Mouse (Mus musculus): ENCODE results near the gene Prkar2b. TPM values are rescaled to one million over a fixed set of nuclear protein-coding genes. Genes with fewer than 3 reads are reported as not detected.

Prkar2b gene
- polyA plus RNA-seq, 1 experiment from 2014 or later = 13.8 TPM

DNA sequence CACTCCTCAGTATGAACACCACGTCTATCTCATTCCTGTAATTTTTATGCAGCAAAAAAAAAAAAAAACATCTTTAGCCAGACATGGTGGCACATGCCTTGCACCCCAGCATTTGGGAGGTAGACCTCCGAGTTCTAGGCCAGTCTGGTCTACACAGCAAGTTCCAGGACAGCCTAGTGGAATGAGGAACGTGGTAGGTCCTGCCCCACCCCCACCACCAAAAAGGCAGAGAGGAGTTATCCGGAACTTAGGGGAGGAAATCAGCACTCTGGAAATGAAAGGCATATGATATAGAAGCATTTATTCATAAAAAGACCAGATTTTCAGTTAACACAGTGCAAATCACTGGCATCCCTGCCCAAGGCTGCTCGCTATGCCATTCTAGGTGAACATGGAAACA, 52.4 kb downstream of the Prkar2b start:
- H3K9me3 ChIP-seq (replicated peaks; ENCODE audit: low read length) = no peaks in the 10 kb centered on the region
- no peaks in the 10 kb centered on the region for H3K4me1 ChIP-seq (replicated peaks; ENCODE audit: insufficient read depth, low read length)
- no peak for DNase-seq (ENCODE audit: low spot score)
- H3K9ac ChIP-seq (ENCODE audit: low read depth, low read length) = no peak overlapping the region
- 85% methylated on average over 5 of the region's 5 CpGs for WGBS
- no peak for ATAC-seq (replicated peaks; ENCODE audit: low FRiP score, low read depth)
- no peak overlapping the region for H3K27ac ChIP-seq
- no peak for TF ChIP-seq CTCF (IDR thresholded peaks at IDR 0.05; ENCODE audit: low read depth)
- no peak overlapping the region for H3K4me3 ChIP-seq (replicated peaks; ENCODE audit: low read depth, low read length)
- no peak overlapping the region for H3K4me2 ChIP-seq (ENCODE audit: low read length)
- H3K27me3 ChIP-seq (ENCODE audit: insufficient read depth, low read length) = no peaks in the 10 kb centered on the region
- H3K36me3 ChIP-seq (ENCODE audit: insufficient read depth, low read length) = no peaks in the 10 kb centered on the region

GRCm38 (mm10) chr12:32007646-32008045, 53.5 kb downstream of the Prkar2b start:
- ATAC-seq (replicated peaks; ENCODE audit: low FRiP score, low read depth) (no peak), DNase-seq (ENCODE audit: low spot score) (no peak)
- no peak overlapping the region for H3K27ac ChIP-seq
- H3K36me3 ChIP-seq (ENCODE audit: insufficient read depth, low read length) = no peaks in the 10 kb centered on the region
- H3K9ac ChIP-seq (ENCODE audit: low read depth, low read length) = no peak overlapping the region
- no peaks in the 10 kb centered on the region for H3K27me3 ChIP-seq (ENCODE audit: insufficient read depth, low read length)
- no peak overlapping the region for H3K4me3 ChIP-seq (replicated peaks; ENCODE audit: low read depth, low read length)
- H3K4me2 ChIP-seq (ENCODE audit: low read length) = no peak overlapping the region
- TF ChIP-seq CTCF (IDR thresholded peaks at IDR 0.05; ENCODE audit: low read depth) = no peak
- H3K4me1 ChIP-seq (replicated peaks; ENCODE audit: insufficient read depth, low read length) = no peaks in the 10 kb centered on the region
- H3K9me3 ChIP-seq (replicated peaks; ENCODE audit: low read length) = no peaks in the 10 kb centered on the region
- 87% methylated on average over 4 of the region's 4 CpGs for WGBS

DNA sequence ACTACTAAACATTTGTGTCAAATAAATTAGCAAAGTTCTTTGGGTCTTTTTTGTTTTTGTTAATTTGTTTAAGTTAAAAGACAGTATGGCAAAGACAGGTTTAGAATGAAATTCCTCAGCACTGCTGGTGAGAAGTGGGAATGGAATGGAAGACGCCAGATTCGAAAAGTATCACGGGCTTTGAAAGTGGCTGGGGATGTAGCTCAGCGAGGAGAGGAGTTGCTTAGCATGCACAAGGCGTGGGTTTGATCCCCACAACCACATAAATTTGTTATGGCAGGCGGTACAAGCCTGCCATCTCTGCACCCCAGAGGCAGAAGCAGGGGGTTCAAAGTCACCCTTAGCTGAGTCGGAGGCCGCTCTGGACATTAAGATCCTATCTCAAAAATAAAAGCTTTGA, 54.1 kb downstream of the Prkar2b start:
- H3K36me3 ChIP-seq (ENCODE audit: insufficient read depth, low read length) = no peaks in the 10 kb centered on the region
- no peaks in the 10 kb centered on the region for H3K4me1 ChIP-seq (replicated peaks; ENCODE audit: insufficient read depth, low read length)
- no peak for ATAC-seq (replicated peaks; ENCODE audit: low FRiP score, low read depth)
- no peak overlapping the region for H3K27ac ChIP-seq
- H3K9me3 ChIP-seq (replicated peaks; ENCODE audit: low read length) = no peaks in the 10 kb centered on the region
- no peak overlapping the region for H3K4me2 ChIP-seq (ENCODE audit: low read length)
- DNase-seq (ENCODE audit: low spot score) = no peak
- no peak overlapping the region for H3K4me3 ChIP-seq (replicated peaks; ENCODE audit: low read depth, low read length)
- H3K9ac ChIP-seq (ENCODE audit: low read depth, low read length) = no peak overlapping the region
- no peaks in the 10 kb centered on the region for H3K27me3 ChIP-seq (ENCODE audit: insufficient read depth, low read length)
- 85% methylated on average over 8 of the region's 8 CpGs for WGBS
- no peak for TF ChIP-seq CTCF (IDR thresholded peaks at IDR 0.05; ENCODE audit: low read depth)

GRCm38 (mm10) chr12:32006391-32006929, 54.6 kb downstream of the Prkar2b start:
- ATAC-seq (replicated peaks; ENCODE audit: low FRiP score, low read depth) (no peak), DNase-seq (ENCODE audit: low spot score) (no peak)
- no peak for TF ChIP-seq CTCF (IDR thresholded peaks at IDR 0.05; ENCODE audit: low read depth)
- no peaks in the 10 kb centered on the region for H3K36me3 ChIP-seq (ENCODE audit: insufficient read depth, low read length)
- H3K4me1 ChIP-seq (replicated peaks; ENCODE audit: insufficient read depth, low read length) = no peaks in the 10 kb centered on the region
- WGBS = 88% methylated on average over 10 of the region's 10 CpGs
- no peak overlapping the region for H3K4me2 ChIP-seq (ENCODE audit: low read length)
- no peak overlapping the region for H3K27ac ChIP-seq
- H3K9me3 ChIP-seq (replicated peaks; ENCODE audit: low read length) = no peaks in the 10 kb centered on the region
- H3K9ac ChIP-seq (ENCODE audit: low read depth, low read length) = no peak overlapping the region
- H3K27me3 ChIP-seq (ENCODE audit: insufficient read depth, low read length) = no peaks in the 10 kb centered on the region
- H3K4me3 ChIP-seq (replicated peaks; ENCODE audit: low read depth, low read length) = no peak overlapping the region

GRCm38 (mm10) chr12:32000464-32000863, 60.6 kb downstream of the Prkar2b start:
- DNase-seq (ENCODE audit: low spot score) (no peak), ATAC-seq (replicated peaks; ENCODE audit: low FRiP score, low read depth) (no peak)
- H3K4me2 ChIP-seq (ENCODE audit: low read length) = no peak overlapping the region
- no peaks in the 10 kb centered on the region for H3K9me3 ChIP-seq (replicated peaks; ENCODE audit: low read length)
- TF ChIP-seq CTCF (IDR thresholded peaks at IDR 0.05; ENCODE audit: low read depth) = no peak
- H3K9ac ChIP-seq (ENCODE audit: low read depth, low read length) = no peak overlapping the region
- 89% methylated on average over 7 of the region's 7 CpGs for WGBS
- H3K4me3 ChIP-seq (replicated peaks; ENCODE audit: low read depth, low read length) = no peak overlapping the region
- no peaks in the 10 kb centered on the region for H3K36me3 ChIP-seq (ENCODE audit: insufficient read depth, low read length)
- H3K4me1 ChIP-seq (replicated peaks; ENCODE audit: insufficient read depth, low read length) = no peaks in the 10 kb centered on the region
- no peaks in the 10 kb centered on the region for H3K27me3 ChIP-seq (ENCODE audit: insufficient read depth, low read length)
- no peak overlapping the region for H3K27ac ChIP-seq

DNA sequence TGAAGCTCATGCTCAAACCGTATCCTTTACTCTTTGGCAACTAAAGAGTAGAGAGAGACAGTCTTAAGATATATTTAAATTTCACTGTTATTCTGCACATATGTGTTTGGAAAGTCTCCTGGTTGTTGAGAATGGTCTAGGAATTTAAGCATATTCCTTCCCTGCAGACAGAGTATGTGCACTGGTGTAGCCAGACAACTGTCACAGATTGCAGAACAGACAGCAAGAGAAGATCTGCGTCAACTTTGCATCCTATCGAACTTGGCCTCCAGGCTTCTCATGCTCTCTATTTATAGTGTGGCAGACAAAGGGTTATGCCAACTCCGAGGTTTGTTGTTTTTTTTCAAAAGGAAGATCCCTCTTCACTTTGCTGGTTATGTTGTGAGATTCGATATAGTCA, 62.4 kb downstream of the Prkar2b start:
- WGBS = 81% methylated on average over 5 of the region's 5 CpGs
- Histone ChIP-seq H3K4me2 (ENCODE audit: low read length) (no peak overlapping the region), H3K4me1 (replicated peaks; ENCODE audit: insufficient read depth, low read length) (no peaks in the 10 kb centered on the region), H3K27me3 (ENCODE audit: insufficient read depth, low read length) (no peaks in the 10 kb centered on the region), H3K9ac (ENCODE audit: low read depth, low read length) (no peak overlapping the region), H3K27ac (no peak overlapping the region), H3K9me3 (replicated peaks; ENCODE audit: low read length) (no peaks in the 10 kb centered on the region), H3K36me3 (ENCODE audit: insufficient read depth, low read length) (no peaks in the 10 kb centered on the region), H3K4me3 (replicated peaks; ENCODE audit: low read depth, low read length) (no peak overlapping the region)
- ATAC-seq (replicated peaks; ENCODE audit: low FRiP score, low read depth) = no peak
- no peak for TF ChIP-seq CTCF (IDR thresholded peaks at IDR 0.05; ENCODE audit: low read depth)
- no peak for DNase-seq (ENCODE audit: low spot score)

DNA sequence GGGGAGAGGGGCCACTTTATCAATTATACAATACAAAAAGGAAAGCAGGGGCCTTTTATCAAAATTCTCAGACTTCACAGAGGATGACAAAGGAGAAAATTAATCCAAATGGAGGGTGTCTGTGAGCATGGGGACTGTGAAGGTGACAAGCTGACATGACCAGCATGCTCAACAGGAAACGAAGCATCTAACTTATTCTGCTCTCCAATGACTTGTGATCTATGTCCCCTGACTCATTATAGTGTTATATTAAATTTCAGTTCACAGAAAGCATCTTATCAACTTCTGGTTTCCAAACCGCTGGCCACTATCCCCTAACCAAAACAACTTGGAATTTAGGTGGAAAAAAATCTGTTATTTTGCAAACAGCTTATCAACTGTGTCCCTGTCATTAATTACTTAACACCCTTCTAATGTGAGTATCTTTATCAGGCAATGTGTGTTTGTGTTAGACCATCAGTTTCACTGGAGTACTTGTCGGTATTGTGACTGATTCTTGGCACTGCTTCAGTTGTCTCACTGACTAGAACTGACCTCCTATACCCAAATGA, 63.7 kb downstream of the Prkar2b start:
- Histone ChIP-seq H3K27me3 (ENCODE audit: insufficient read depth, low read length) (no peaks in the 10 kb centered on the region), H3K27ac (no peak overlapping the region), H3K9me3 (replicated peaks; ENCODE audit: low read length) (no peaks in the 10 kb centered on the region), H3K4me1 (replicated peaks; ENCODE audit: insufficient read depth, low read length) (no peaks in the 10 kb centered on the region), H3K36me3 (ENCODE audit: insufficient read depth, low read length) (no peaks in the 10 kb centered on the region), H3K4me3 (replicated peaks; ENCODE audit: low read depth, low read length) (no peak overlapping the region), H3K4me2 (ENCODE audit: low read length) (no peak overlapping the region), H3K9ac (ENCODE audit: low read depth, low read length) (no peak overlapping the region)
- 36% methylated on average over 3 of the region's 3 CpGs for WGBS
- no peak for TF ChIP-seq CTCF (IDR thresholded peaks at IDR 0.05; ENCODE audit: low read depth)
- DNase-seq (ENCODE audit: low spot score) (no peak), ATAC-seq (replicated peaks; ENCODE audit: low FRiP score, low read depth) (no peak)

All from kidney, postnatal 0 days (tissue).